In genomic region chr13:58547570-58547969, GRCm38 (mm10) we compare ENCODE assay signal across 12 mouse cellular contexts.
DNase-seq lines count a peak whose midpoint lies in the region; ATAC-seq and TF ChIP-seq lines count a peak whose summit lies in the region.
"Had no signal": no experiment of that assay in that cellular context is flagged by ENCODE, and none has a peak within 500 bp of the region (broad histone marks: within the 10 kb centered on the region; RNA-seq: fewer than 3 reads in every experiment).

No protein-coding gene starts in this region.

- no peak for TF ChIP-seq EP300 in lung, postnatal 0 days (IDR thresholded peaks at IDR 0.05)

- H3K4me3 ChIP-seq in lung, postnatal 0 days (ENCODE audit: low read depth, low read length): no peak overlapping the region
- H3K4me3 ChIP-seq in forebrain, embryonic 10.5 days: no peak overlapping the region
- H3K4me3 ChIP-seq in limb, embryonic 13.5 days: no peak overlapping the region
- no peak overlapping the region for H3K4me3 ChIP-seq in stomach, embryonic 15.5 days (replicated peaks)

- no peaks in the 10 kb centered on the region for H3K9me3 ChIP-seq in lung, postnatal 0 days (ENCODE audit: low read length)
- no peaks in the 10 kb centered on the region for H3K9me3 ChIP-seq in forebrain, embryonic 10.5 days
- H3K9me3 ChIP-seq in limb, embryonic 13.5 days: no peaks in the 10 kb centered on the region
- H3K9me3 ChIP-seq in stomach, embryonic 15.5 days: no peaks in the 10 kb centered on the region

- no peak overlapping the region for H3K27ac ChIP-seq in lung, postnatal 0 days (ENCODE audit: low read length)
- H3K27ac ChIP-seq in forebrain, embryonic 10.5 days: no peak overlapping the region
- H3K27ac ChIP-seq in limb, embryonic 13.5 days: no peak overlapping the region
- peak overlapping the region; percentile 75; the same call in 1 of the 2 replicates for H3K27ac ChIP-seq in stomach, embryonic 15.5 days
- H3K27ac ChIP-seq: macrophage had no signal

- no peaks in the 10 kb centered on the region for H3K36me3 ChIP-seq in lung, postnatal 0 days (ENCODE audit: insufficient read depth, low read length)
- no peaks in the 10 kb centered on the region for H3K36me3 ChIP-seq in forebrain, embryonic 10.5 days (replicated peaks)
- H3K36me3 ChIP-seq in limb, embryonic 13.5 days: no peaks in the 10 kb centered on the region
- no peaks in the 10 kb centered on the region for H3K36me3 ChIP-seq in stomach, embryonic 15.5 days

- DNase-seq in lung, postnatal 0 days (ENCODE audit: low spot score): peak; percentile 49
- DNase-seq in lung, adult 18-20 months: no peak
- DNase-seq in forebrain, embryonic 10.5 days (ENCODE audit: extremely low spot score, low spot score): peak; percentile 37
- no peak for DNase-seq in spleen, adult 18-20 months
- no peak for DNase-seq in thymus, postnatal 4 days
- DNase-seq: cerebellum, adult 18-20 months; gastrocnemius, postnatal 25 days; kidney, postnatal 36 days had no signal

- no peak for TF ChIP-seq CTCF in lung, postnatal 0 days (IDR thresholded peaks at IDR 0.05)

- WGBS in lung, postnatal 0 days: 36% methylated on average over 7 of the region's 7 CpGs
- WGBS in forebrain, embryonic 10.5 days: 41% methylated on average over 7 of the region's 7 CpGs
- WGBS in limb, embryonic 13.5 days: 47% methylated on average over 7 of the region's 7 CpGs
- WGBS in stomach, embryonic 15.5 days: 28% methylated on average over 7 of the region's 7 CpGs

- no peaks in the 10 kb centered on the region for H3K4me1 ChIP-seq in lung, postnatal 0 days (ENCODE audit: insufficient read depth, low read depth, low read length)
- peaks cover 31% of the 10 kb centered on the region for H3K4me1 ChIP-seq in forebrain, embryonic 10.5 days
- H3K4me1 ChIP-seq in limb, embryonic 13.5 days: 0 out of 2 replicates have a peak, but pooled peaks cover 10% of the 10 kb centered on the region
- H3K4me1 ChIP-seq in stomach, embryonic 15.5 days: peaks cover 3% of the 10 kb centered on the region; the same call in 1 of the 2 replicates

- ATAC-seq in lung, postnatal 0 days: no peak
- peak; percentile 62; the same call in 1 of the 2 replicates for ATAC-seq in limb, embryonic 13.5 days (ENCODE audit: low FRiP score, low read depth)
- no peak for ATAC-seq in stomach, embryonic 15.5 days (ENCODE audit: insufficient read depth, low FRiP score, low read depth)
- ATAC-seq in inflammation-experienced regulatory T-cells, adult 6 months: no peak

- no peak overlapping the region for H3K4me2 ChIP-seq in lung, postnatal 0 days (replicated peaks; ENCODE audit: low read depth, low read length)
- H3K4me2 ChIP-seq in limb, embryonic 13.5 days (replicated peaks): no peak overlapping the region
- H3K4me2 ChIP-seq in stomach, embryonic 15.5 days: no peak overlapping the region

- no peaks in the 10 kb centered on the region for H3K27me3 ChIP-seq in lung, postnatal 0 days (replicated peaks; ENCODE audit: insufficient read depth, low read length)
- no peaks in the 10 kb centered on the region for H3K27me3 ChIP-seq in forebrain, embryonic 10.5 days (ENCODE audit: poor library complexity, severe bottlenecking)
- H3K27me3 ChIP-seq in limb, embryonic 13.5 days: 0 out of 2 replicates have a peak, but pooled peaks cover 4% of the 10 kb centered on the region
- H3K27me3 ChIP-seq in stomach, embryonic 15.5 days (replicated peaks): no peaks in the 10 kb centered on the region

- H3K9ac ChIP-seq in lung, postnatal 0 days (replicated peaks; ENCODE audit: low read depth): no peak overlapping the region
- no peak overlapping the region for H3K9ac ChIP-seq in limb, embryonic 13.5 days
- H3K9ac ChIP-seq in stomach, embryonic 15.5 days: no peak overlapping the region

Comparison
In these comparisons a context has a peak if more than half of its experiments do, and no peak if none do; other contexts are left out.
1. DNase-seq: peak in lung, postnatal 0 days (single experiment) and forebrain, embryonic 10.5 days (single experiment); none in lung, adult 18-20 months (0 of 2), spleen, adult 18-20 months (0 of 2) and thymus, postnatal 4 days (single experiment).